Mouse (Mus musculus) forebrain, embryonic 10.5 days (tissue): ENCODE measurements around the gene Tmem97. TPM values are rescaled to one million over a fixed set of nuclear protein-coding genes. Genes with fewer than 3 reads are reported as not detected.

Source experiments
- DNase-seq: peaks from one replicate; pipeline ENCODE4 v3.0.0-alpha.2; 2017; ENCODE audit warnings: low spot score; ENCODE audit errors: extremely low spot score
- H3K27ac ChIP-seq: fragments of 300-500 bp; sonication (generic); 2 replicates; pipeline ENCODE4 v1.5.1; 2016; ENCODE audit warnings: mild to moderate bottlenecking
- H3K27me3 ChIP-seq: fragments of 300-500 bp; sonication (generic); 2 replicates; pipeline ENCODE4 v1.6.1; 2016; ENCODE audit warnings: mild to moderate bottlenecking; ENCODE audit not compliant: poor library complexity, severe bottlenecking
- H3K36me3 ChIP-seq: fragments of 300-500 bp; sonication (generic); replicated peaks from 2 replicates; pipeline ENCODE4 v1.6.1; 2016; ENCODE audit warnings: mild to moderate bottlenecking, moderate library complexity
- H3K4me1 ChIP-seq: fragments of 300-500 bp; sonication (generic); 2 replicates; pipeline ENCODE4 v1.6.1; 2016
- H3K4me3 ChIP-seq: fragments of 300-500 bp; sonication (generic); 2 replicates; pipeline ENCODE4 v1.5.1; 2016; ENCODE audit warnings: mild to moderate bottlenecking, moderate library complexity
- H3K9me3 ChIP-seq: fragments of 300-500 bp; sonication (generic); 2 replicates; pipeline ENCODE4 v1.6.1; 2016; ENCODE audit warnings: mild to moderate bottlenecking, moderate library complexity
- WGBS: fragments of 180-500 bp; shearing (Covaris S2); methylation state at CpG from one replicate; pipeline ENCODE4 v1.1.7; 2016; 5-methylcytosine and 5-hydroxymethylcytosine counted together
- polyA plus RNA-seq: library from polyadenylated mRNA; unstranded; fragments of >200 nt; fragmentation: Nextera tagmentation; extraction: Ambion mirVana; gene quantifications from 2 replicates; pipeline ENCODE4 v1.2.1, GENCODE M21; 2016

Tmem97 gene
- polyA plus RNA-seq, 1 experiment from 2014 or later, result 106 TPM

GRCm38 (mm10) chr11:78571854-78572253, 21.3 kb upstream of the Tmem97 start:
- Histone ChIP-seq H3K36me3 (peaks cover 81% of the 10 kb centered on the region), H3K27me3 (no peaks in the 10 kb centered on the region), H3K27ac (no peak overlapping the region), H3K4me1 (no peaks in the 10 kb centered on the region), H3K4me3 (no peak overlapping the region), H3K9me3 (no peaks in the 10 kb centered on the region)
- DNase-seq, result no peak
- WGBS, result 91% methylated on average over 6 of the region's 6 CpGs

DNA sequence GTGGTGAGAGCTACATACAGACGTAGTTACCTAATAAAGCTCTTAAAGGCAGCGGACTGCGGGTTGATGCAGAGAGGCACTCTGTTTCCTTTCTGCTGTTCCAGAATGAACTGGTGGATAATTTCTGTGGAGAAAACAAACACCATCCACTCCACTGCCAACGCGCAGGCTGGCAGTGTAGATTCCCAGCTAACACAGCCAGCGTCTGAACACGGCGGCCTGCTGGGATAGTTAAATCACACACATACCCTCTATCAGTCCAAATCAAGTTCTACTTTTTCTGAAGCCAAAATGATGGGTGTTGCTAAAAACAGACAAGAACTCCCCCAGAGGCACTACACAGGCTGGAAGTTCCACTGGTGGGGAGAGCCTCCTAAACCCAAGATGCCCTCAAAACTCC, 20.9 kb upstream of the Tmem97 start:
- H3K36me3 ChIP-seq, result peaks cover 81% of the 10 kb centered on the region
- no peak for DNase-seq
- H3K27me3 ChIP-seq, result no peaks in the 10 kb centered on the region
- H3K4me3 ChIP-seq, result no peak overlapping the region
- no peaks in the 10 kb centered on the region for H3K4me1 ChIP-seq
- WGBS, result 95% methylated on average over 8 of the region's 8 CpGs
- H3K27ac ChIP-seq, result no peak overlapping the region
- H3K9me3 ChIP-seq, result no peaks in the 10 kb centered on the region

DNA sequence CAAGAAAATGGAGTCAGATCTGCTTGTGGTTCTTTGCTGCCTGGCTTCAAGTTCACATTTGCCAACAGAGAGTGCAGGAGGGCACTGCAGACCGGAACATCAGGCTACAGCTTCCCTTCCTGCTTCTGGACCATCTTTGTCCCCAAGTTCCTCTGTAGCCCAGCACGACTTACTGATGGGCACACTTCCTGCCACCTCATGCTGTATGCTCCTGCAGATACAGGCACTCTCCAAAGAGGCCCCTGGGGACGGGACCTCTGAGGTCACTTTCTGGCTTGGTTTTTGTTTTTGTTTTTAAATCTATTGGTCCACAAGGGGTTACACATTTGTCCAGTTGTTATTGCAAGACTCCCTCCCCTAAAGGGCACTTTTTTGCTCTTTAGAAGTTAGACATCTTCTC, 19.2 kb upstream of the Tmem97 start:
- WGBS, result 70% methylated on average over 3 of the region's 3 CpGs
- Histone ChIP-seq H3K4me1 (no peaks in the 10 kb centered on the region), H3K4me3 (no peak overlapping the region), H3K36me3 (peaks cover 77% of the 10 kb centered on the region), H3K9me3 (no peaks in the 10 kb centered on the region), H3K27ac (no peak overlapping the region), H3K27me3 (no peaks in the 10 kb centered on the region)
- no peak for DNase-seq

- peaks cover 70% of the 10 kb centered on the region for H3K36me3 ChIP-seq
- no peak for DNase-seq
- WGBS, result 91% methylated on average over 10 of the region's 10 CpGs
These were observed 18.2 kb upstream of the Tmem97 start for GRCm38 (mm10) chr11:78568827-78569226.

GRCm38 (mm10) chr11:78567614-78568013, 17.0 kb upstream of the Tmem97 start:
- Histone ChIP-seq H3K27ac (no peak overlapping the region), H3K27me3 (no peaks in the 10 kb centered on the region), H3K4me3 (no peak overlapping the region), H3K9me3 (no peaks in the 10 kb centered on the region), H3K36me3 (peaks cover 59% of the 10 kb centered on the region), H3K4me1 (no peaks in the 10 kb centered on the region)
- WGBS, result 98% methylated on average over 6 of the region's 6 CpGs
- no peak for DNase-seq

More at GRCm38 (mm10) chr11:78568827-78569226, 18.2 kb upstream of the Tmem97 start:
- Histone ChIP-seq H3K4me3 (no peak overlapping the region), H3K27ac (0 out of 2 replicates have a peak overlapping the region, but pooled peaks have one; percentile 35), H3K27me3 (no peaks in the 10 kb centered on the region), H3K4me1 (no peaks in the 10 kb centered on the region), H3K9me3 (no peaks in the 10 kb centered on the region)

GRCm38 (mm10) chr11:78566775-78567174, 16.2 kb upstream of the Tmem97 start:
- no peaks in the 10 kb centered on the region for H3K27me3 ChIP-seq
- 84% methylated on average over 6 of the region's 6 CpGs for WGBS

DNA sequence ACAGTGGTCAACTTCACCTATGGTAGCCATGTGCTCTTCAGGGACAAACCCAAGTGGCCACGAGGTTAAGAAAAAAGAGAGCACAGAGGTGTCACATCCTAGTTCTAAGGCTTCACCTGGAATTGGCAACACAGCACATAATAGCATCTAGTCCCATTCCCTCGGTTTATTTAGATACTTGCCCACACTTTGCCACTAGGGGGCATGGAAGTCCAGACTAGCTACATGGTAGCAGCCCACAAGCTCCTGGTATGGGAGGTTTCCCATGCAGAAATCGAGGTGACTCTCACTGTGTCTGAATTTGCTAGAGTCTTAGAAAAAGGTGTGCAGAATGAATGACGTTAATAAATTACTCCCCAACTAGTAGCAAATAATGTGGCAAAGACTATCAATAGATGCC, 9.9 kb upstream of the Tmem97 start:
- H3K27me3 ChIP-seq, result no peaks in the 10 kb centered on the region
- H3K36me3 ChIP-seq, result peaks cover 2% of the 10 kb centered on the region
- H3K9me3 ChIP-seq, result no peaks in the 10 kb centered on the region
- peaks cover 15% of the 10 kb centered on the region for H3K4me1 ChIP-seq
- WGBS, result 31% methylated on average over 4 of the region's 4 CpGs
- H3K27ac ChIP-seq, result no peak overlapping the region
- DNase-seq, result peak; percentile 38
- no peak overlapping the region for H3K4me3 ChIP-seq

More at GRCm38 (mm10) chr11:78566775-78567174, 16.2 kb upstream of the Tmem97 start:
- no peaks in the 10 kb centered on the region for H3K9me3 ChIP-seq
- no peak for DNase-seq
- no peak overlapping the region for H3K27ac ChIP-seq
- H3K4me3 ChIP-seq, result no peak overlapping the region
- H3K36me3 ChIP-seq, result peaks cover 51% of the 10 kb centered on the region
- no peaks in the 10 kb centered on the region for H3K4me1 ChIP-seq

GRCm38 (mm10) chr11:78557241-78557640, 6.7 kb upstream of the Tmem97 start:
- H3K27me3 ChIP-seq, result no peaks in the 10 kb centered on the region
- no peaks in the 10 kb centered on the region for H3K36me3 ChIP-seq
- WGBS, result 59% methylated on average over 8 of the region's 8 CpGs
- DNase-seq, result no peak
- peak overlapping the region; percentile 54 for H3K27ac ChIP-seq
- H3K4me1 ChIP-seq, result peaks cover 15% of the 10 kb centered on the region
- peaks cover 5% of the 10 kb centered on the region; the same call in 1 of the 2 replicates for H3K9me3 ChIP-seq
- no peak overlapping the region for H3K4me3 ChIP-seq

- H3K27ac ChIP-seq, result no peak overlapping the region
- H3K36me3 ChIP-seq, result no peaks in the 10 kb centered on the region
- peaks cover 18% of the 10 kb centered on the region for H3K4me1 ChIP-seq
- peaks cover 5% of the 10 kb centered on the region; the same call in 1 of the 2 replicates for H3K9me3 ChIP-seq
- no peak for DNase-seq
- H3K27me3 ChIP-seq, result no peaks in the 10 kb centered on the region
- 80% methylated on average over 4 of the region's 4 CpGs for WGBS
- no peak overlapping the region for H3K4me3 ChIP-seq
These were observed 5.5 kb upstream of the Tmem97 start for GRCm38 (mm10) chr11:78556070-78556469.

- Histone ChIP-seq H3K27ac (no peak overlapping the region), H3K4me3 (no peak overlapping the region), H3K36me3 (no peaks in the 10 kb centered on the region), H3K9me3 (peaks cover 5% of the 10 kb centered on the region; the same call in 1 of the 2 replicates), H3K4me1 (peaks cover 22% of the 10 kb centered on the region), H3K27me3 (no peaks in the 10 kb centered on the region)
- DNase-seq, result no peak
- 86% methylated on average over 3 of the region's 3 CpGs for WGBS
These were observed 5.0 kb upstream of the Tmem97 start for GRCm38 (mm10) chr11:78555623-78556022.

DNA sequence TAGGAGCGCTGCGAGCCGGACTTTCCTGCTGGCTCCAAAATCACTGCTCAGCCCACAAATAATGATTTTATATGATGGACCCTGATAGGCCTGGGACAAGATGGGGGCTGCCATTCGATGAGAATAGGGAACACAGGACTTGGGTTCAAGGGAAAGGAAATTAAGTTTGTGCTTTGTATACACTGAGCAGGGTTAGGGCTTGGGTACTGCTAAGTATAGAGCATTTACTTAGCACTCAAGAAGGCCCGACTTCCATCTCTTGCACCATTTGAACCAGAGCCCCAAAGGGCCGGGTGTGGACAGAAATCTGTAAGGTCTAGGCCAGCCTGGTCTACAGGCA, 452 bp upstream of the Tmem97 start:
- peak overlapping the region; percentile 76 for H3K4me3 ChIP-seq
- 33% methylated on average over 6 of the region's 6 CpGs for WGBS
- H3K4me1 ChIP-seq, result peaks cover 33% of the 10 kb centered on the region
- H3K36me3 ChIP-seq, result peaks cover 10% of the 10 kb centered on the region
- no peaks in the 10 kb centered on the region for H3K27me3 ChIP-seq
- no peak for DNase-seq
- H3K9me3 ChIP-seq, result peaks cover 5% of the 10 kb centered on the region; the same call in 1 of the 2 replicates
- peak overlapping the region; percentile 92 for H3K27ac ChIP-seq

GRCm38 (mm10) chr11:78549491-78549987, 1.0 kb downstream of the Tmem97 start:
- Histone ChIP-seq H3K4me1 (peaks cover 40% of the 10 kb centered on the region), H3K27ac (peak overlapping the region; percentile 92), H3K9me3 (peaks cover 5% of the 10 kb centered on the region; the same call in 1 of the 2 replicates), H3K4me3 (peak overlapping the region; percentile 76), H3K27me3 (no peaks in the 10 kb centered on the region), H3K36me3 (peaks cover 23% of the 10 kb centered on the region)
- no peak for DNase-seq
- 21% methylated on average over 5 of the region's 5 CpGs for WGBS

DNA sequence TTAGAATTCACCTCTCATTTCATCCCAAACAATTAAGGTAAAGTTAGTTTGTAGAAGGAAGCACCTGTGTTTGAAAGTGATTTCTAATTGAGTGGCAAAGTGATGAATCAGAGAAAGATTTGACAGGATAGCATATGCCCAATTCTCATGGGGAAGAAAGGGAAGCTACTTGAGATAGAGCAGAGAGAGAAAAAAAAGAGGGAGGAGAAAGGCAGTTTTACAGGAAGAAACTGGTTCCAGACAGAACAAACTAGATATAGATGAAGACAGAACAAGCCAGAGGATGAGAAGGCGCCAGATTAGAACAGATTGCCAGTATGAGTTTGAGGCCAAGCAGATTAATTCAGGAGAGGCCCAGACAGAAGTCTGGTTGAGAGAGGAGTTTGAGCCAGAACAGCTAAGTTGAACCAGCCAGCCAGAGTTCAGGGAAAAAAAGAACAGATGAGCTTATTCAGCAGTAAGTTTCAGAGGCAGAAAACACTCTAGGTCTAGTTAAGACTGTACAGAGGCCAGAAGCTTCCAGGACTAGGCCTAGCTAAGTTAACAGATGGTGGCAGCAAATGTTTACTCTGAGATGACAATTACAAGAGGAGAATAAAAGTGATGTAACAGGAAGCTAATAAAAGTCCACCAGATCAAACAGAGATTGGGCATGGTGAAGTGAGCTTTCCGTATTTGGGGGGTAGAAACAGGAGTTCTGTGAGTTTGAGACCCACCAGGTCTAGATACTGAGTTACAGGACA, 2.7 kb downstream of the Tmem97 start:
- Histone ChIP-seq H3K4me1 (peaks cover 40% of the 10 kb centered on the region), H3K27ac (no peak overlapping the region), H3K4me3 (peak overlapping the region; percentile 76; the same call in 1 of the 2 replicates), H3K9me3 (no peaks in the 10 kb centered on the region), H3K27me3 (no peaks in the 10 kb centered on the region), H3K36me3 (peaks cover 40% of the 10 kb centered on the region)
- 86% methylated on average over 2 of the region's 2 CpGs for WGBS
- DNase-seq, result no peak
